Mouse (Mus musculus) forebrain, embryonic 14.5 days (tissue): ENCODE data around the gene Eln. TPM values are rescaled to one million over a fixed set of nuclear protein-coding genes. Genes with fewer than 3 reads are reported as not detected.

ENCODE experiments used
- ATAC-seq: fragments of 200-750 bp; cut with Nextera tagmentation; 2 replicates; pipeline ENCODE4 v1.8.0; 2017; ENCODE audit warnings: mild to moderate bottlenecking, moderate library complexity
- DNase-seq: peaks from one replicate; pipeline ENCODE4 v3.0.0-alpha.2; 2015; ENCODE audit warnings: low spot score
- H3K27ac ChIP-seq: fragments of 300-500 bp; sonication (generic); 2 replicates; pipeline ENCODE4 v1.5.1; 2014; ENCODE audit warnings: low read depth, mild to moderate bottlenecking, control low read depth, low read length, moderate library complexity
- H3K27me3 ChIP-seq: fragments of 300-500 bp; sonication (generic); replicated peaks from 2 replicates; pipeline ENCODE4 v1.6.1; 2014; ENCODE audit warnings: low read length, control low read depth, mixed read lengths; ENCODE audit not compliant: control insufficient read depth, insufficient read depth
- H3K36me3 ChIP-seq: fragments of 300-500 bp; sonication (generic); 2 replicates; pipeline ENCODE4 v1.6.1; 2014; ENCODE audit warnings: low read length, control low read depth; ENCODE audit not compliant: control insufficient read depth, insufficient read depth
- H3K4me1 ChIP-seq: fragments of 300-500 bp; sonication (generic); 2 replicates; pipeline ENCODE4 v1.6.1; 2014; ENCODE audit warnings: antibody characterized with exemption, low read length, control low read depth; ENCODE audit not compliant: control insufficient read depth, insufficient read depth
- H3K4me2 ChIP-seq: fragments of 300-500 bp; sonication (generic); 2 replicates; pipeline ENCODE4 v1.6.1; 2014; ENCODE audit warnings: mild to moderate bottlenecking, control low read depth, low read length
- H3K4me3 ChIP-seq: fragments of 300-500 bp; sonication (generic); 2 replicates; pipeline ENCODE4 v1.5.1; 2014; ENCODE audit warnings: low read depth, low read length, control low read depth
- H3K9ac ChIP-seq: fragments of 300-500 bp; sonication (generic); 2 replicates; pipeline ENCODE4 v1.6.1; 2014; ENCODE audit warnings: mild to moderate bottlenecking, low read length, control low read depth, moderate library complexity
- H3K9me3 ChIP-seq: fragments of 300-500 bp; sonication (generic); replicated peaks from 2 replicates; pipeline ENCODE4 v1.6.1; 2016; ENCODE audit warnings: low read length, control low read depth, mixed read lengths; ENCODE audit not compliant: control insufficient read depth
- WGBS: fragments of 180-500 bp; shearing (Covaris S2); extraction: QIAGEN DNeasy Blood & Tissue Kit; methylation state at CpG from one replicate; pipeline ENCODE4 v1.1.7; 2014; 5-methylcytosine and 5-hydroxymethylcytosine counted together
- polyA plus RNA-seq: library from polyadenylated mRNA; unstranded; fragments of >200 nt; fragmentation: Nextera tagmentation; extraction: Ambion mirVana; gene quantifications from 2 replicates; pipeline ENCODE4 v1.2.1, GENCODE M21; 2014

The Eln gene
- polyA plus RNA-seq, 1 experiment from 2014 or later: 4.1 TPM

DNA sequence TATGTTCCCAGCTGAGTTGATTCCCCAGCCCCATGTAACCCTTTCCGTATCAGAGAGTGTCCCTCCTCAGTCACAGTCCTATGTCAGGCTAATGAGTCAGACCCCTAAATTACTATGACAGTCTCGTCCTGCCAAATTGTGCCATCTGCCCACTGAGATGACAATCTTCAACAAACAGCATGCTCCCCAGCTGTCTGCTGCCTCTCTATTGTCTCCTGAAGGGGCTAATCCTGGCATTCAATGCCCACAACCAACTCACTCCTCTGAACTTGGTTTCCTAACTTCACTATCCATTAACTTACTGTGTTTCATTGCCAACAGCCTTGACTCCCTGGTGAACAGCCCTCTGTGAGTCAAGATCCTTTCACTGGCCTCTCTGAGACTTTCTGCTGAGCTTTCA is 62.7 kb downstream of the Eln start:
- DNase-seq: no peak
- no peak overlapping the region for H3K4me2 ChIP-seq
- H3K36me3 ChIP-seq: peaks cover 27% of the 10 kb centered on the region
- no peaks in the 10 kb centered on the region for H3K27me3 ChIP-seq
- H3K9ac ChIP-seq: no peak overlapping the region
- 74% methylated on average over 2 of the region's 2 CpGs for WGBS
- H3K9me3 ChIP-seq: no peaks in the 10 kb centered on the region
- H3K4me3 ChIP-seq: no peak overlapping the region
- H3K4me1 ChIP-seq: peaks cover 7% of the 10 kb centered on the region
- no peak overlapping the region for H3K27ac ChIP-seq
- no peak for ATAC-seq

DNA sequence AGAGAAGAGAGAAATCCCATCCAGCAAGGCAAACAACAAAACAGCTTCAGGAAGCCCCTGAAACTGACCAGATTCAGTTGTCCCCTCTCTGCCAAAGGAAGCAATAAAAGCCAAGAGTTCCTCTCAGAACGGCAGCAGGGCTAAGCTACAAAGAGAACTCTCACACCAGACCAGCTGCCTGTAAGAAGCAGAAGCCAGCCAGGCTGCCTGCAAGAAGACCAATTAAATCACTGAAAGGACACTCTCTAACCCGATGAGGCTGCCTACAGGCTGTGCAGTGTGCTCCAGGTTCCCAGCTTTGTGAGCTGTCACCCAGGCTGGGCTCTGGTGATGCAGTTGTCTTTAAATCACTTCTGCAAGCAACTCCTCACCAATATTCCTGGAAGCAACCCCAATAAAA is 63.3 kb downstream of the Eln start:
- DNase-seq (peak; percentile 16), ATAC-seq (no peak)
- no peak overlapping the region for H3K4me2 ChIP-seq
- 72% methylated on average over 2 of the region's 2 CpGs for WGBS
- no peaks in the 10 kb centered on the region for H3K9me3 ChIP-seq
- no peak overlapping the region for H3K27ac ChIP-seq
- H3K4me3 ChIP-seq: no peak overlapping the region
- H3K27me3 ChIP-seq: no peaks in the 10 kb centered on the region
- H3K9ac ChIP-seq: no peak overlapping the region
- peaks cover 27% of the 10 kb centered on the region for H3K36me3 ChIP-seq
- peaks cover 6% of the 10 kb centered on the region for H3K4me1 ChIP-seq

DNA sequence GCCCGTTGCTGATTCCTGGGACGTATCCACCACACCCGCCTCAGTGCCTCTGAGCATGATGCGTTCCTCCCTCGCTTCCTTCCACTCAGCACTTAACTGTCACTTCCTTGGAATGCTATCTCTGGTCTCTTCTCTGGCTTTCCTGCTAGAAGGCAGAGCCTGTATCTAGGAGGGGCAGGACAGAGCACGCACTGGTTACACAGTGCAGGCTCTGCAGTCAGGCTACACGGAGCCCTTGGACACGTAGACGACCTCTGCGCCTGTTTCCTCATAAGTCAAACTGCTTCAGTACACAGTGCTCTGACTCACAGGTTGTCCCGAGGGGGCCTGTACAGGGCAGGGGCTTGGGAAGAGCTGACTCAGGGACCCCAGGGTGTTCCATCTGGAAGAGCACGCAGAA is 66.9 kb downstream of the Eln start:
- Histone ChIP-seq H3K9me3 (no peaks in the 10 kb centered on the region), H3K9ac (no peak overlapping the region), H3K36me3 (peaks cover 22% of the 10 kb centered on the region), H3K4me1 (peaks cover 14% of the 10 kb centered on the region), H3K4me3 (no peak overlapping the region), H3K4me2 (no peak overlapping the region), H3K27me3 (no peaks in the 10 kb centered on the region), H3K27ac (no peak overlapping the region)
- 92% methylated on average over 12 of the region's 12 CpGs for whole genome bisulfite sequencing
- DNase-seq (no peak), ATAC-seq (no peak)

DNA sequence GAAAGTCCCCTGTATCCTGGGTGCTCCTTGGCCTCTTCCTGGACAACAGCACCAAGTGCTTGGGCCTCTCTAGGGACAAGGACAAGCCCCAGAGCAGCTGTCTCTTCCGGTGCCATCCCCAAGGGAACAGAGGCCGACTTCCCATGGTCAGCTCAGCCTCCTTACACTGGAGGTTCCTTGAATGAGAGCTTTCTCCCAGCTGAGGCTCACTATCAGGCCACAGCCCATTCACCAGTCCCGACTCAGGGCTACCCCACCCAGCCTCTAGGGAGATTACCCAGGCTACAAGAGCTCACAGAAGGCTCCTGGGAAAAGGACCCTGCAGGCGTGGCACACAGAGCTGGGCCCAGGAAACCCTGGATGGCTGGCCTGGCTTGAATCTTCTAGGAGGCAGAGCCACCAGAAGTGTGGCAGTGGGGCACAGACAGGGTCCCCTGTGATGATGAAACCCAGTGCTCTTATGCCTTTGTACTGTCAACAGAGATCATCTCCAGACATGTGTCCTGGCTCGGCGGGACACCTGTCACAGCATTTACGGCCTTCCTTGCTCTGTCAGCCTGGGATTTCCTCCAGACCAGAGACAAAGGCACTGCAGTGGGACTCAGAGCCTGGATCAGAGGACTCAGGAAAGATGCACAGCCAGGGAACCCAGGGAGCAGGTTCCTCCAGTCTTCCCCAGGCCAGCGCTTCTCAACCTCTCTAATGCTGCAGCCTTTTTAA is 68.1 kb downstream of the Eln start:
- peaks cover 12% of the 10 kb centered on the region for H3K36me3 ChIP-seq
- no peak overlapping the region for H3K9ac ChIP-seq
- H3K4me1 ChIP-seq: peaks cover 14% of the 10 kb centered on the region
- H3K4me2 ChIP-seq: no peak overlapping the region
- ATAC-seq: no peak
- H3K27ac ChIP-seq: no peak overlapping the region
- no peak for DNase-seq
- WGBS: 65% methylated on average over 8 of the region's 8 CpGs
- H3K27me3 ChIP-seq: no peaks in the 10 kb centered on the region
- H3K9me3 ChIP-seq: no peaks in the 10 kb centered on the region
- H3K4me3 ChIP-seq: no peak overlapping the region

DNA sequence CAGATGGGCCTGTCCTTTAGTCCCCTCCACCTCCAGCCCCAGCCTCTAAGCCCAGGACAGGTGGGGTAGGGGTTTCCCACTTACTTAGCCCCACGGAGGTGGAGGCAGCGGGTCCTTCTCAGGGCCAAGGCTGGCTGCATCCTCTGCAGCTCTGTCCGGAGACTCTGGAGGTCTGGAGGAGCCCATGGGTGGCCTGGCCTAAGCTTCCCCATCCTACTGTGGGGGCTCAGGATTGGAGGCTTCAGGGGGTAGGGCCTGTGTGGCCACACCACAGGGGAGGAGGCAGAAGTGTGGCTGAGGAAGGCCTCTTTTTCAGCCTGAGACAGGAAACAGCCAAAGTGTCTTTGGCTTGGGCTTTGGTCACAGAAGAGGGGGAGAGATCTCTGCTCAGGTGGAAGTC is 69.1 kb downstream of the Eln start:
- H3K4me2 ChIP-seq: no peak overlapping the region

DNA sequence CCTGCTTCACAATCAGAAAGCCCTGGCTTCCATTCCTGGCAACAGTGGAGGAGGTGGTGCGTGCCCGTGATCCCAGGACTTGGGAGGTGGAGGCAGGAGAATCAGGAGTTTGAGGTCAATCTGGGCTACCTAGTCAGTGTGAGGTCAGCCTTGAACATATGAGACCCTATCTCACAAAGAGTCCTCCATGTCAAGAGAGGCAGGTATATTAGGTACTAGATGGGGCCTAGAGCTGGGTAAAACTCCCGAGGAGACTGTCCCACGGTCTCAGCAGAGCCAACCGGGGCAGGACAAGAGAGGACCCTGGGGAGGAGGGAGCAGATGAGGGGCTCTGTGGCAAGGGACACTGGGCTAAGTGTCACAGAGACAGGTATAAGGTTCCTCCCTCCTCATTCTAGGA is 69.6 kb downstream of the Eln start:
- Histone ChIP-seq H3K9ac (no peak overlapping the region), H3K4me1 (peaks cover 14% of the 10 kb centered on the region), H3K27ac (no peak overlapping the region), H3K27me3 (no peaks in the 10 kb centered on the region), H3K9me3 (no peaks in the 10 kb centered on the region), H3K4me3 (no peak overlapping the region), H3K36me3 (peaks cover 5% of the 10 kb centered on the region), H3K4me2 (no peak overlapping the region)
- DNase-seq (no peak), ATAC-seq (no peak)
- WGBS: 83% methylated on average over 5 of the region's 5 CpGs

More for the DNA sequence above, 69.1 kb downstream of the Eln start:
- Histone ChIP-seq H3K36me3 (peaks cover 9% of the 10 kb centered on the region), H3K4me3 (no peak overlapping the region), H3K27ac (no peak overlapping the region), H3K4me1 (peaks cover 14% of the 10 kb centered on the region), H3K27me3 (no peaks in the 10 kb centered on the region), H3K9me3 (no peaks in the 10 kb centered on the region), H3K9ac (no peak overlapping the region)
- WGBS: 82% methylated on average over 3 of the region's 3 CpGs
- no peak for DNase-seq
- ATAC-seq: no peak

DNA sequence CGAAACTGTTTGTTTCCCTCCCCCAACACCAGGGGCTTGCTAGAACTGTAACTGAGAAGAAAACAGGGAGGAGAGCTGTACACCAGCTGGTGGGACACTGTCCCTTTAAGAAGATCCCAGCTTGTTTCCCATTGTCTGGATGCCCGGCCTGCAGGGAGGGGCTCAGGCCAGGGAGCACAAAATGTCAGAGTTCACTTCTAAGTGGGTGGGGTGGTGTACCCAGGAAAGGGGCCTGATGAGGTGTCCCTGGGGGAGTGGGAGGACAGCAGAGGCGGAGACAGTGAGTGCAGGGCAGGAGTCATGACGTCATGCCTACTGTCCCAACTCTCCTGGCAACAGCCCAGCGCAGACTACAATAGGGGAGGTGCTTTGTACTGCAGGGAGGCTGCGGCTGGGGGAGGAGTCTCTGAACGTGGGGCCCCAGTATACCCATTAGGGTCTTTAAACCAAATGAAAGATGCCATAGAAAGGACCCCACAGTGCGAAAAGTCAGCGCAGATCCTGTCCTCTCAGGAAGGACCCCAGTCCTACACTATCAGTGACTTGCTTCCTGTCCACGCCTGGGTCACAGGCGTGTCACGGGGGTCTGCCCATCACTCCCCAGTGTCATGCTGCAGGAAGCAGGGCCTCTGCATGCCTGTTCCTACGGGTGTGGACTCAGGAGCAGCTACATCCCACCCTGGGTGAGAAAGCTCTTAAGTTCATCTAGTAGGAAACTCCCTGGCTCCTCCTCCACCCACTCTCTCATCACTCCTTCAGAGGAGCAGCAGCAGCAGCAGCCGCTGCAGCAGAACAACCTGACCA is 71.0 kb downstream of the Eln start:
- H3K27me3 ChIP-seq: no peaks in the 10 kb centered on the region
- H3K4me1 ChIP-seq: peaks cover 14% of the 10 kb centered on the region
- H3K4me2 ChIP-seq: peak overlapping the region; percentile 49
- H3K9me3 ChIP-seq: no peaks in the 10 kb centered on the region
- WGBS: 2% methylated on average over 14 of the region's 14 CpGs
- peak; percentile 87 for ATAC-seq
- H3K36me3 ChIP-seq: peaks cover 14% of the 10 kb centered on the region
- H3K9ac ChIP-seq: peak overlapping the region; percentile 59
- H3K27ac ChIP-seq: peak overlapping the region; percentile 71
- H3K4me3 ChIP-seq: peak overlapping the region; percentile 19
- DNase-seq: peak; percentile 88

DNA sequence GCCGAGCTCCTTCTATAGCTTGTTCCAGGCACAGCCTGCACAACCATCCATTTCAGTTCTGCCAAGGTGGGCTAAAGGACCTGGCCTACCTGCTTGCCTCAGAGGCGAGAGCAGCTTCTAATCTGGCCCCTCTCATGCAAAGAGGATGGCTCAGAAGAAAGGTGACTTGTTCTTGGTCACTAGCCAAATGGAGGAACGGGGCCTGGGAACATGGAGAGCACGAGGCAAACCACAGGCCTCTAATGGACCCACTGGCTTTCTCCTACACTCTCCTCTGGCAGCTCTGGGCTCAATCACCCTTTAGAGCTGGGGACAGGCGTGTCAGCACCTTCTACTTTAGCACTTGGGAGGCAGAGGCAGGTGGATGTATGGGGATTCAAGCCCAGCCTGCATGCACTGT is 72.1 kb downstream of the Eln start:
- ATAC-seq (no peak), DNase-seq (no peak)
- 58% methylated on average over 5 of the region's 5 CpGs for WGBS
- H3K4me3 ChIP-seq: no peak overlapping the region
- H3K27ac ChIP-seq: no peak overlapping the region
- peak overlapping the region; percentile 59; the same call in 1 of the 2 replicates for H3K9ac ChIP-seq
- peaks cover 14% of the 10 kb centered on the region for H3K4me1 ChIP-seq
- H3K36me3 ChIP-seq: peaks cover 21% of the 10 kb centered on the region
- no peaks in the 10 kb centered on the region for H3K27me3 ChIP-seq
- no peaks in the 10 kb centered on the region for H3K9me3 ChIP-seq
- no peak overlapping the region for H3K4me2 ChIP-seq

DNA sequence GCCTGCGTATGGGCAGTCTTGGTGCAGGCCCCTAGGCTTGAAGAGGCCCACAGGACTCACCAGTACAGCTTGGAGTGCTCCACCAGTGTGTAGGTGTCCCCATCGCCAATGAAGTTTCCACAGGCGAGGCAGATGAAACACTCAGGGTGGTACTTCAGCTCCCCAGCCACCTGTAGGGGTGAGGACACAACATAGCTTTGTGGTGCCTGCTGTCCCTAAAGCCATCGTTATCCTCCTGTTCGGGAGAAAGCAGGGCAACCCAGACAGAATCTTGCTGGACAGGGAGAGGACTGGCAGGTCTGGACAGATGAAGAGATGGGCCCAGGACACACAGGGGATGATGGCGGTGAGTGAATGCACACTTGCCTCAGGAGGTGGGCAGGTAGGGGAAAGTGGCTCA is 74.5 kb downstream of the Eln start:
- ATAC-seq (no peak), DNase-seq (no peak)
- H3K4me2 ChIP-seq: no peak overlapping the region
- WGBS: 93% methylated on average over 6 of the region's 6 CpGs
- no peak overlapping the region for H3K9ac ChIP-seq
- H3K4me1 ChIP-seq: peaks cover 14% of the 10 kb centered on the region
- no peak overlapping the region for H3K27ac ChIP-seq
- peaks cover 35% of the 10 kb centered on the region for H3K36me3 ChIP-seq
- H3K4me3 ChIP-seq: no peak overlapping the region
- no peaks in the 10 kb centered on the region for H3K27me3 ChIP-seq
- H3K9me3 ChIP-seq: no peaks in the 10 kb centered on the region
